In the genomic region with DNA sequence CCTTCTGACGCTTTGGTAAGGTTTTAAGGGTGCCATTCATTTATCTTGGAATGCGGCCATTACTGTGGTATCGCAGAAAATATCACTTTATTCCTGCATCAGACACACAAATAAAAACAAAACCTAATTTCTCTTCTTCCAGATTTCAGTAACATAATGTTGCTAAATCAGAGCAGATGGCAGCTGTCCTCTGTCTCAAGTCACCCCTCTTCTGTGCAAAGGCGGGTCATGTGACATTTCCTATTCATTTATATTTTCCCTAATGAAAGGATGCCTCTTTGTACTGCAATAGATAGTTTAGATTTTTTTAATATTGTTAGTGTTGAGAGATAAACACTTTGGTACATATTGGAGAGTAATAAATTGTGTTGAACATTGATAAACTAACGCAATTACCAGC, we compare ENCODE assay signal across 21 mouse cellular contexts.
DNase-seq lines count a peak whose midpoint lies in the region; ATAC-seq and TF ChIP-seq lines count a peak whose summit lies in the region.
"Had no signal": no experiment of that assay in that cellular context is flagged by ENCODE, and none has a peak within 500 bp of the region (broad histone marks: within the 10 kb centered on the region; RNA-seq: fewer than 3 reads in every experiment).

No protein-coding gene starts in this region.

- 44% methylated on average over 5 of the region's 5 CpGs for whole genome bisulfite sequencing in lung, embryonic 15.5 days

- no peak overlapping the region for H3K9ac ChIP-seq in lung, embryonic 15.5 days
- H3K9ac ChIP-seq: forebrain, embryonic 13.5 days; heart, embryonic 13.5 days; hindbrain, embryonic 13.5 days had no signal

- no peaks in the 10 kb centered on the region for H3K27me3 ChIP-seq in lung, embryonic 15.5 days
- H3K27me3 ChIP-seq: forebrain, embryonic 13.5 days; heart, embryonic 13.5 days; hindbrain, embryonic 13.5 days had no signal

- no peak for TF ChIP-seq POLR2A in brain, embryonic 14.5 days (IDR thresholded peaks at IDR 0.05; ENCODE audit: borderline replicate concordance, extremely low read depth, insufficient read depth, insufficient read length, poor library complexity, severe bottlenecking)

- H3K4me1 ChIP-seq in lung, embryonic 15.5 days = no peaks in the 10 kb centered on the region
- H3K4me1 ChIP-seq: forebrain, embryonic 10.5 days; forebrain, embryonic 13.5 days; heart, embryonic 10.5 days; heart, embryonic 13.5 days; hindbrain, embryonic 13.5 days had no signal

- no peak overlapping the region for H3K4me2 ChIP-seq in lung, embryonic 15.5 days
- H3K4me2 ChIP-seq: forebrain, embryonic 13.5 days; heart, embryonic 13.5 days; hindbrain, embryonic 13.5 days had no signal

- H3K9me3 ChIP-seq in lung, embryonic 15.5 days = no peaks in the 10 kb centered on the region
- H3K9me3 ChIP-seq: forebrain, embryonic 10.5 days; forebrain, embryonic 13.5 days; heart, embryonic 10.5 days; heart, embryonic 13.5 days; hindbrain, embryonic 13.5 days had no signal

- no peak for TF ChIP-seq CTCF in brain, embryonic 14.5 days (IDR thresholded peaks at IDR 0.05; ENCODE audit: borderline replicate concordance, extremely low read depth, insufficient read depth, insufficient read length)

- H3K27ac ChIP-seq in lung, embryonic 15.5 days = no peak overlapping the region
- H3K27ac ChIP-seq: forebrain, embryonic 10.5 days; forebrain, embryonic 13.5 days; heart, adult 2 months; heart, embryonic 10.5 days; heart, embryonic 13.5 days; hindbrain, embryonic 13.5 days had no signal

- ATAC-seq in lung, embryonic 15.5 days (ENCODE audit: borderline replicate concordance, extremely low read depth, low FRiP score, low TSS enrichment) = peak; percentile 76; the same call in 1 of the 2 replicates
- ATAC-seq: CD4-positive, CD25-positive, alpha-beta regulatory T cell, adult 4 months; forebrain, embryonic 13.5 days; hindbrain, embryonic 16.5 days had no signal

- DNase-seq in lung, postnatal 4 days = no peak
- DNase-seq in brain, adult 2 months (ENCODE audit: low read depth, low spot score) = peak; percentile 2
- peak; percentile 38 for DNase-seq in brain, embryonic 14.5 days (ENCODE audit: low read depth)
- peak; percentile 3 for DNase-seq in lung, postnatal 36 days
- no peak for DNase-seq in heart, postnatal 14 days
- DNase-seq: adrenal gland, adult 2 months; adrenal gland, postnatal 14 days; cerebellum, adult 18-20 months; cerebellum, adult 9-10 months; cerebellum, postnatal 14 days; gastrocnemius, postnatal 10 days; gastrocnemius, postnatal 36 days; heart, adult 2 months had no signal

- no peak overlapping the region for H3K4me3 ChIP-seq in lung, embryonic 15.5 days
- H3K4me3 ChIP-seq: forebrain, embryonic 10.5 days; forebrain, embryonic 13.5 days; heart, adult 2 months; heart, embryonic 10.5 days; heart, embryonic 13.5 days; hindbrain, embryonic 13.5 days had no signal

- H3K36me3 ChIP-seq in lung, embryonic 15.5 days = no peaks in the 10 kb centered on the region
- H3K36me3 ChIP-seq: forebrain, embryonic 10.5 days; heart, embryonic 10.5 days; heart, embryonic 13.5 days; hindbrain, embryonic 13.5 days had no signal

- intact Hi-C loops in heart, postnatal 14 days (cut with DNase I) = no loop called here

Comparison
In these comparisons a context has a peak if more than half of its experiments do, and no peak if none do; other contexts are left out.
1. DNase-seq: peak in brain, adult 2 months (single experiment), brain, embryonic 14.5 days (single experiment) and lung, postnatal 36 days (single experiment); none in lung, postnatal 4 days (0 of 2) and heart, postnatal 14 days (0 of 2).